Mouse (Mus musculus) neutrophil, adult 59 days (primary cell): ENCODE results near the gene Znrd1. TPM values are rescaled to one million over a fixed set of nuclear protein-coding genes. Genes with fewer than 3 reads are reported as not detected.

ENCODE experiments used
- total RNA-seq, 2 experiments: library from RNA; stranded (reverse); gene quantifications; 1 replicate in 1 of 2; 2 replicates in 1 of 2; pipeline ENCODE4 v1.2.4; 2023

The Znrd1 gene
- total RNA-seq, result 10 to 100 TPM; 30.2 to 31.6 TPM

DNA sequence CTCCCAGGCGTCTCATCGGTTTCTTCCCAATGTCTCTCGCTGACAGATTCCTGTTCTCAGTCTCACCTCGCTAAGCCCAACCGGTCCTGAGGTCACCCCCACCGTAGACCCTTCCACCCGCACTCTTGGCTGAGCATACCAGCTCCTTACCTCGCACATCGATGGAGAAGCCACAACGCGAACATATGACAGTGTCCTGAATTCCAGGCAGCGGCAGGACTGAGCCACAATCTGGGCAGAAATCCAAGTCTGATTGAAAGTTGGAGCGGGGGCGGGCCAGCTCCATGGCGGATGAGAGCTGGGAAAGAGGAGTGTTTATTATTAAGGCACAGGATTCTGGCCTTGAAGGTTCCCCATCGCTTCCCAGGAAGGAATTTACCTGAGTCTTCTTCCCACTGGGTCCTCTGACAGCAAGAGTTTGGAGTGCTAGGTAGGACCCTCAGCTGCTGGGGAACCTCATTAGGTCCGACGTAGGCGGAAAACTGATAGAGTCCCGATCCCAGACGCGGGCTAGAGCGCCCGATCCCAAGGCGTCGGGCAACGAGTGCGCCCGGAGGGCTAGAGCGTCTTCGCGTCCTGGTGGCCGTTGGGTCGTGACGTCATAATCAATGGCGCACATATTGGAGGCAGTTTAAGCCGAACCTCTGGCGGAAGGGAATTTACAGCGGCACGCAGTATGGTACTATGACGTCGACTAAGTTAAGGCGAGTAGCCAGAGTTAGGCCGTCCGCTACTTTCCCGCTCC, at the start of gene Znrd1, which contains the start of gene Znrd1as:
TSS of gene Znrd1 (minus strand) at position 561 of the 745 bp plus-strand sequence.
TSS of gene Znrd1as (plus strand) at position 594 of the 745 bp plus-strand sequence.

DNA sequence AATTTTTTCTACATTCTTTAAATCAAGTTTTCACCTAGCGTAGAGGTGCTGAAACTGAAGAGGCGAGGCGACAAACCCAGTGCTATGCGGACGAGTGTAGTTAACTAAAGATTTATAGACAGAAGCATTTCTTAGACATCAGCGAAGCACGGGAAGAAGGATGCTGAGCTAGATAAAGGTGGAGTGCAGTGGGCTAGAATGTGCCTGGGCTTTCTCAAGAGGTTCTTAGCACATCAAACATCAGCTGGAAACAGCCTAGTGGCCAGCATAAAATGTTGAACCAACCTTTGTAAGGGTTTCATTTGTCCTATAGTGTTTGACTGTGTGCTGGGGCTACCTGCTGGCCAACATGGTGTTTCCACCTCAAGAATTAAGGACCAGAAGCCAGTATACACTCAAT, 42.5 kb upstream of the Znrd1 start, which contains the start of gene Zfp57:
TSS of gene Zfp57 (plus strand) at position 301 of the 400 bp plus-strand sequence.

GRCm38 (mm10) chr17:36989437-36989836, 31.1 kb upstream of the Znrd1 start, which contains the start of gene H2-M5:
Gene H2-M5 (minus strand): TSS chr17:36989537.

GRCm38 (mm10) chr17:36981221-36981813, 23.0 kb upstream of the Znrd1 start, which contains the start of gene 2410137M14Rik:
Gene 2410137M14Rik (minus strand): TSS chr17:36981237.

GRCm38 (mm10) chr17:36950981-36951947, 7.1 kb downstream of the Znrd1 start, which contains the start of gene Ppp1r11:
Gene Ppp1r11 (minus strand): TSS chr17:36951741.

DNA sequence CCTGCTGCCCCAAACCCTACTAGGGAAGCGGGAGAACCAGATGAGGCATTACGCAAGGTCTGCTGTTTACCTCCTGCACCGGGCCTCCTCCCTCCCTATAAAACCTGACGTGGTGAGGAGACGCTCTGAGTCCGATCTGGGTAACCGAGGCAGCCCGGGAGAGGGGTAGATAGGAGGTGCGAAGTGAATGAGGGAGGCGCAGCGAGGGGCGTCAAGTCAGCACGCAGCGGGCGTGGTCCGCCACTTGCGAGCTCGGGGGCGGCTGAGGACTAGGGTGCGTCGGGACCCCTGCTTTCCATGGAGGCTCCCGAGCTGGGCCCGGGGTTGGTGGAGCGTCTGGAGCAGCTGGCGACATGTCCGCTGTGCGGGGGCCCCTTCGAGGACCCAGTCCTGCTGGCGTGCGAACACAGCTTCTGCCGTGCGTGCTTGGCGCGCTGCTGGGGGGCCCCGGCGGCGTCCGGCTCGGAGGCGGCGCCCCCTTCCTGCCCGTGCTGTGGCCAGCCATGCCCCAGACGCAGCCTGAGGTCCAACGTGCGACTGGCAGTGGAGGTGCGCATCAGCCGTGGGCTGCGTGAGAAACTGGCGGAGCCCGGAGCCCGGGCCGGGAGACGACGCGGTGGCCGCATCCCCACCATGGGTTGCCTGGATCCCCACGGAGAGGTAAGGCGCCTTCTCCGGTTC, 15.4 kb downstream of the Znrd1 start, which contains the start of gene Rnf39:
TSS of gene Rnf39 (plus strand) at position 128 of the 681 bp plus-strand sequence.

Other genes with a start within 250 kb of the Znrd1 start
- gene H2-M10.5, start 185.6 kb downstream of the Znrd1 start, total RNA-seq, result not detected
- not detected for gene H2-M10.6, start 146.4 kb downstream of the Znrd1 start, total RNA-seq
- gene Trim26, start 121.4 kb downstream of the Znrd1 start, total RNA-seq, result 10 to 100 TPM; 35.8 to 40.7 TPM
- gene Trim15, start 91.3 kb downstream of the Znrd1 start, total RNA-seq, result not detected
- gene Trim10, start 89.0 kb downstream of the Znrd1 start, total RNA-seq, result 1 to 10 TPM; 3.2 to 7.3 TPM
- gene Trim40, start 68.4 kb downstream of the Znrd1 start, total RNA-seq, result not detected
- gene Trim31, start 60.4 kb downstream of the Znrd1 start, total RNA-seq, result not detected
- not detected for gene Rnf39, start 15.6 kb downstream of the Znrd1 start, total RNA-seq
- 10 to 100 TPM; 35.3 to 41.2 TPM for gene Ppp1r11, start 6.8 kb downstream of the Znrd1 start, total RNA-seq
- gene Znrd1as, start within 50 bp of the Znrd1 start, total RNA-seq, result 1 to 10 TPM in 1 of 2 experiments, under 1 TPM in 1; 0.71 to 1.4 TPM
- gene 2410137M14Rik, start 22.7 kb upstream of the Znrd1 start, total RNA-seq, result not detected
- gene H2-M5, start 31.0 kb upstream of the Znrd1 start, total RNA-seq, result not detected
- not detected for gene Zfp57, start 42.6 kb upstream of the Znrd1 start, total RNA-seq
- gene Mog, start 64.8 kb upstream of the Znrd1 start, total RNA-seq, result not detected
- gene Gabbr1, start 87.4 kb upstream of the Znrd1 start, total RNA-seq, result 100 to 1,000 TPM; 119 to 127 TPM
- not detected for gene Olfr90, start 129.9 kb upstream of the Znrd1 start, total RNA-seq
- gene Olfr91, start 139.7 kb upstream of the Znrd1 start, total RNA-seq, result not detected
- gene Olfr92, start 161.5 kb upstream of the Znrd1 start, total RNA-seq, result not detected
- gene Olfr93, start 202.9 kb upstream of the Znrd1 start, total RNA-seq, result not detected
- gene Ubd, start 235.3 kb upstream of the Znrd1 start, total RNA-seq, result not detected
- not detected for gene Olfr94, start 242.4 kb upstream of the Znrd1 start, total RNA-seq